Mouse (Mus musculus): Measurements from ENCODE around the gene Efna1. TPM values are rescaled to one million over a fixed set of nuclear protein-coding genes. Genes with fewer than 3 reads are reported as not detected.

Efna1 gene
- total and polyA plus RNA-seq, 2 experiments from 2014 or later: 37.2 to 46.2 TPM

GRCm38 (mm10) chr3:89305105-89305504, 24.2 kb upstream of the Efna1 start:
- no peak overlapping the region for H3K4me2 ChIP-seq (ENCODE audit: low read depth, low read length)
- DNase-seq (ENCODE audit: low spot score) (no peak), ATAC-seq (ENCODE audit: insufficient read depth, low read depth) (no peak)
- no peak overlapping the region for H3K9ac ChIP-seq (replicated peaks; ENCODE audit: low read depth, low read length)
- no peak for TF ChIP-seq CTCF (IDR thresholded peaks at IDR 0.05; ENCODE audit: low read depth)
- no peak for TF ChIP-seq EP300 (IDR thresholded peaks at IDR 0.05; ENCODE audit: low read depth)
- no peaks in the 10 kb centered on the region for H3K4me1 ChIP-seq (ENCODE audit: control insufficient read depth, insufficient read depth)
- no peak overlapping the region for H3K4me3 ChIP-seq (ENCODE audit: low read depth, low read length)
- H3K27me3 ChIP-seq (ENCODE audit: control insufficient read depth, insufficient read depth, low read length): no peaks in the 10 kb centered on the region
- H3K27ac ChIP-seq (ENCODE audit: low read depth): no peak overlapping the region
- 68% methylated on average over 4 of the region's 4 CpGs for WGBS
- H3K36me3 ChIP-seq (replicated peaks; ENCODE audit: control insufficient read depth, insufficient read depth, low read length): no peaks in the 10 kb centered on the region
- H3K9me3 ChIP-seq (replicated peaks; ENCODE audit: control insufficient read depth, low read length): no peaks in the 10 kb centered on the region

- no peaks in the 10 kb centered on the region for H3K27me3 ChIP-seq (ENCODE audit: control insufficient read depth, insufficient read depth, low read length)
- no peak overlapping the region for H3K27ac ChIP-seq (ENCODE audit: low read depth)
- 57% methylated on average over 6 of the region's 6 CpGs for WGBS
- ATAC-seq (ENCODE audit: insufficient read depth, low read depth): no peak
- no peak overlapping the region for H3K4me2 ChIP-seq (ENCODE audit: low read depth, low read length)
- no peak for DNase-seq (ENCODE audit: low spot score)
- TF ChIP-seq EP300 (IDR thresholded peaks at IDR 0.05; ENCODE audit: low read depth) (no peak), CTCF (IDR thresholded peaks at IDR 0.05; ENCODE audit: low read depth) (no peak)
- H3K4me3 ChIP-seq (ENCODE audit: low read depth, low read length): no peak overlapping the region
- peaks cover 6% of the 10 kb centered on the region; the same call in 1 of the 2 replicates for H3K4me1 ChIP-seq (ENCODE audit: control insufficient read depth, insufficient read depth)
- H3K36me3 ChIP-seq (replicated peaks; ENCODE audit: control insufficient read depth, insufficient read depth, low read length): no peaks in the 10 kb centered on the region
- no peaks in the 10 kb centered on the region for H3K9me3 ChIP-seq (replicated peaks; ENCODE audit: control insufficient read depth, low read length)
- no peak overlapping the region for H3K9ac ChIP-seq (replicated peaks; ENCODE audit: low read depth, low read length)
These were observed 23.5 kb upstream of the Efna1 start for GRCm38 (mm10) chr3:89304440-89304839.

- no peak overlapping the region for H3K4me2 ChIP-seq (ENCODE audit: low read depth, low read length)
- no peak for ATAC-seq (ENCODE audit: insufficient read depth, low read depth)
- no peak overlapping the region for H3K4me3 ChIP-seq (ENCODE audit: low read depth, low read length)
- DNase-seq (ENCODE audit: low spot score): no peak
- no peak overlapping the region for H3K27ac ChIP-seq (ENCODE audit: low read depth)
- peaks cover 6% of the 10 kb centered on the region; the same call in 1 of the 2 replicates for H3K4me1 ChIP-seq (ENCODE audit: control insufficient read depth, insufficient read depth)
- no peaks in the 10 kb centered on the region for H3K9me3 ChIP-seq (replicated peaks; ENCODE audit: control insufficient read depth, low read length)
- no peak overlapping the region for H3K9ac ChIP-seq (replicated peaks; ENCODE audit: low read depth, low read length)
- 63% methylated on average over 2 of the region's 2 CpGs for WGBS
- TF ChIP-seq CTCF (IDR thresholded peaks at IDR 0.05; ENCODE audit: low read depth) (peak; percentile 18; the same call in 1 of the 2 replicates), EP300 (IDR thresholded peaks at IDR 0.05; ENCODE audit: low read depth) (no peak)
- H3K27me3 ChIP-seq (ENCODE audit: control insufficient read depth, insufficient read depth, low read length): no peaks in the 10 kb centered on the region
- no peaks in the 10 kb centered on the region for H3K36me3 ChIP-seq (replicated peaks; ENCODE audit: control insufficient read depth, insufficient read depth, low read length)
These were observed 19.6 kb upstream of the Efna1 start for GRCm38 (mm10) chr3:89300514-89300913.

DNA sequence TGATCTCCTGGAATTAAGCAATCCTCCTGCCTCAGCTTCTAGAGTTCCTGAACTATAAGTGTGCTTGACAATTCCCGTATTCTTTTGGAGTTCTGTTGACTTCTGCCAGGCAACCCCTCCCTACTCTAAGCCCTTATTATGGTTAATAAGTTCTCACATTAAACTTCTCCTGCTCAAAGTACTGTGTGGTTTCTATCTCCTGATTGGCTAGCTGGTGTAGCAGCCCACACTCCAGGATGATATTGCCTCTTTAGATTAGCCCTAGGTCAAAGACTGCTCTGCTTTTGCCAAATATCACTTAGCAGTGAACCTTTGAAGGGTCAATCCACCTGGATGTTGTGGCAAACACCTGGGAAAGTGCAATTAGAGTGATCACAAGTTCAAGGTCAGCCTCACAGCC, 19.1 kb upstream of the Efna1 start:
- Histone ChIP-seq H3K27me3 (ENCODE audit: control insufficient read depth, insufficient read depth, low read length) (no peaks in the 10 kb centered on the region), H3K4me1 (ENCODE audit: control insufficient read depth, insufficient read depth) (peaks cover 6% of the 10 kb centered on the region; the same call in 1 of the 2 replicates), H3K4me3 (ENCODE audit: low read depth, low read length) (peak overlapping the region; percentile 36), H3K9me3 (replicated peaks; ENCODE audit: control insufficient read depth, low read length) (no peaks in the 10 kb centered on the region), H3K36me3 (replicated peaks; ENCODE audit: control insufficient read depth, insufficient read depth, low read length) (no peaks in the 10 kb centered on the region), H3K9ac (replicated peaks; ENCODE audit: low read depth, low read length) (no peak overlapping the region; the same call in 1 of the 2 replicates), H3K27ac (ENCODE audit: low read depth) (no peak overlapping the region), H3K4me2 (ENCODE audit: low read depth, low read length) (peak overlapping the region; percentile 64)
- ATAC-seq (ENCODE audit: insufficient read depth, low read depth): no peak
- TF ChIP-seq CTCF (IDR thresholded peaks at IDR 0.05; ENCODE audit: low read depth): no peak
- no peak for TF ChIP-seq EP300 (IDR thresholded peaks at IDR 0.05; ENCODE audit: low read depth)
- no peak for DNase-seq (ENCODE audit: low spot score)
- WGBS: 41% methylated on average over 1 of the region's 1 CpGs

GRCm38 (mm10) chr3:89299499-89299898, 18.6 kb upstream of the Efna1 start:
- peak overlapping the region; percentile 37; the same call in 1 of the 2 replicates for H3K9ac ChIP-seq (replicated peaks; ENCODE audit: low read depth, low read length)
- no peak overlapping the region for H3K27ac ChIP-seq (ENCODE audit: low read depth)
- WGBS: 3% methylated on average over 14 of the region's 14 CpGs
- H3K9me3 ChIP-seq (replicated peaks; ENCODE audit: control insufficient read depth, low read length): no peaks in the 10 kb centered on the region
- peaks cover 6% of the 10 kb centered on the region; the same call in 1 of the 2 replicates for H3K4me1 ChIP-seq (ENCODE audit: control insufficient read depth, insufficient read depth)
- H3K4me2 ChIP-seq (ENCODE audit: low read depth, low read length): peak overlapping the region; percentile 64
- ATAC-seq (ENCODE audit: insufficient read depth, low read depth): no peak; the same call in 1 of the 2 replicates
- H3K4me3 ChIP-seq (ENCODE audit: low read depth, low read length): peak overlapping the region; percentile 36
- no peaks in the 10 kb centered on the region for H3K27me3 ChIP-seq (ENCODE audit: control insufficient read depth, insufficient read depth, low read length)
- H3K36me3 ChIP-seq (replicated peaks; ENCODE audit: control insufficient read depth, insufficient read depth, low read length): no peaks in the 10 kb centered on the region
- DNase-seq (ENCODE audit: low spot score): no peak
- TF ChIP-seq EP300 (IDR thresholded peaks at IDR 0.05; ENCODE audit: low read depth) (no peak), CTCF (IDR thresholded peaks at IDR 0.05; ENCODE audit: low read depth) (0 out of 2 replicates have a peak, but pooled peaks have one; percentile 3)

DNA sequence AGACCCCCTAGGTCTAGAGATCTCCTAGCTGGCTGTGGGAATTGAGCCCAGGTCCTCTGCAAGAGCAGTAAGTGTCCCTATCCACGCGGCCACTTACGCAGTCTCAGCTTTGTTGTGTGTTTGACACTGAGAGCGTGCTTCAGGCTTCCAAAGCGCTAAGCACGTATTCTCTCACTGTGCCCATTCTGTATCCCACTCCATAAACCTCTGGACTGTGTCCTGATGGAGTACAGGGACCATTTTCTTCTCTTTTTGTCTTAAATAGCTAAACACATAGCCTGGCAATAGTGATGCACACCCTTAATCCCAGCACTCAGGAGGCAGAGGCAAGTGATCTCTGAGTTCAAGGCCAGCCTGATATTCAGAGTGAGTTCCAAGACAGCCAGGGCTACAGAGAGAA, 18.0 kb upstream of the Efna1 start:
- no peaks in the 10 kb centered on the region for H3K9me3 ChIP-seq (replicated peaks; ENCODE audit: control insufficient read depth, low read length)
- H3K27me3 ChIP-seq (ENCODE audit: control insufficient read depth, insufficient read depth, low read length): no peaks in the 10 kb centered on the region
- H3K4me3 ChIP-seq (ENCODE audit: low read depth, low read length): no peak overlapping the region
- WGBS: 83% methylated on average over 6 of the region's 6 CpGs
- no peak for ATAC-seq (ENCODE audit: insufficient read depth, low read depth)
- no peaks in the 10 kb centered on the region for H3K36me3 ChIP-seq (replicated peaks; ENCODE audit: control insufficient read depth, insufficient read depth, low read length)
- H3K4me2 ChIP-seq (ENCODE audit: low read depth, low read length): no peak overlapping the region
- DNase-seq (ENCODE audit: low spot score): no peak
- no peak overlapping the region for H3K9ac ChIP-seq (replicated peaks; ENCODE audit: low read depth, low read length)
- H3K4me1 ChIP-seq (ENCODE audit: control insufficient read depth, insufficient read depth): peaks cover 6% of the 10 kb centered on the region; the same call in 1 of the 2 replicates
- no peak overlapping the region for H3K27ac ChIP-seq (ENCODE audit: low read depth)
- TF ChIP-seq EP300 (IDR thresholded peaks at IDR 0.05; ENCODE audit: low read depth): no peak
- no peak for TF ChIP-seq CTCF (IDR thresholded peaks at IDR 0.05; ENCODE audit: low read depth)
